Mouse (Mus musculus) embryonic fibroblast, embryonic 13.5 days (primary cell): ENCODE measurements around the gene Fam189a1.

ENCODE experiments used
- CTCF ChIP-seq: IDR thresholded peaks from 2 replicates; pipeline ENCODE4 v1.5.1; 2011; ENCODE audit warnings: mild to moderate bottlenecking, control low read depth, low read length, moderate library complexity, borderline replicate concordance; ENCODE audit not compliant: insufficient read depth
- POLR2A ChIP-seq: IDR thresholded peaks from 2 replicates; pipeline ENCODE4 v1.6.1; 2011; ENCODE audit warnings: low read depth, mild to moderate bottlenecking, control low read depth, low read length, moderate library complexity

DNA sequence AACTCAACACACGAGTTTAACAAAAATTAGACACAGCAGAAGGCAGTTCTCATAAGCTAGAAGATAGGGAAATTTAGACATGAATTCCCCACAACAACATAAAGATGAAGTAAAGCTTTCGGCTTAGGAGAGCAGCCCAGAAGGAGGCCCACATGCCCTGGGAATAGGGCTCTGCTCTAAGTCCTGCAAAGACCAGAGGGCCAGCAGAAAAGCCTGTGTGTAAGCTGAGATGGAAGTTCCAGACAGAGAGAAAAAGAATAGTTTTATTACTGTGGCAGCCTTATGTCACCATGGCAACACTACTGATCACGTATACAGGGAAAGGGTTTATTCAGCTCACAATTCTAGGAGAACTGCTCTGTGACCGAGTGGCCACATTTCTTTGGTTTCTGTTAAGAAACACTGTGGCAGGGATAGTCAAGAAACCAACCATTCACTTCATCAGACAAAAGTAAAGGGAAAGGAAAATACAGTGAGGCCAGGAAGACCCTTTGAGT is 156.6 kb downstream of the Fam189a1 start:
- TF ChIP-seq CTCF (no peak), POLR2A (no peak)
